Mouse (Mus musculus) ES-Bruce4 (cell line): Measurements from ENCODE around the gene Stk32c. TPM values are rescaled to one million over a fixed set of nuclear protein-coding genes. Genes with fewer than 3 reads are reported as not detected.

Experiments used
- H3K27ac ChIP-seq: 2 replicates; pipeline ENCODE4 v1.5.1; 2012; ENCODE audit warnings: low read length, inconsistent platforms; ENCODE audit not compliant: insufficient read depth
- H3K27me3 ChIP-seq: 2 replicates; pipeline ENCODE4 v1.6.1; 2012; ENCODE audit warnings: mild to moderate bottlenecking, low read length, inconsistent platforms; ENCODE audit not compliant: control insufficient read depth, poor library complexity, insufficient read depth, severe bottlenecking
- H3K36me3 ChIP-seq: 2 replicates; pipeline ENCODE4 v1.6.1; 2012; ENCODE audit warnings: inconsistent platforms, mild to moderate bottlenecking, low read length, moderate library complexity; ENCODE audit not compliant: control insufficient read depth, poor library complexity, insufficient read depth, severe bottlenecking
- H3K4me1 ChIP-seq: one replicate; pipeline ENCODE4 v1.8.1; 2011; ENCODE audit warnings: low read length; ENCODE audit not compliant: control insufficient read depth, insufficient read depth
- H3K4me3 ChIP-seq: 2 replicates; pipeline ENCODE4 v1.5.1; 2011; ENCODE audit warnings: low read depth, mild to moderate bottlenecking, low read length
- H3K9ac ChIP-seq: 2 replicates; pipeline ENCODE4 v1.6.1; 2012; ENCODE audit warnings: low read depth, mild to moderate bottlenecking, inconsistent platforms; ENCODE audit not compliant: poor library complexity, severe bottlenecking
- H3K9me3 ChIP-seq: replicated peaks from 2 replicates; pipeline ENCODE4 v1.6.1; 2012; ENCODE audit warnings: mild to moderate bottlenecking, low read length, inconsistent platforms; ENCODE audit not compliant: control insufficient read depth, poor library complexity, insufficient read depth, severe bottlenecking
- CTCF ChIP-seq: IDR thresholded peaks from one replicate; pipeline ENCODE4 v1.8.1; 2011; ENCODE audit warnings: low read depth, low read length
- EP300 ChIP-seq: IDR thresholded peaks from 2 replicates; pipeline ENCODE4 v1.6.1; 2011; ENCODE audit warnings: low read depth, low read length; ENCODE audit not compliant: insufficient read depth
- POLR2A ChIP-seq: IDR thresholded peaks from one replicate; pipeline ENCODE4 v1.8.1; 2011; ENCODE audit warnings: low read length; ENCODE audit not compliant: insufficient read depth
- polyA plus RNA-seq: library from polyadenylated mRNA; stranded (reverse); fragments of >200 nt; gene quantifications from 2 replicates; pipeline ENCODE4 v1.2.4, GENCODE M21; 2011; ENCODE audit warnings: low read depth; ENCODE audit not compliant: missing spikeins, insufficient read depth, insufficient read length

The Stk32c gene
- polyA plus RNA-seq, 1 experiment, result 0.42 TPM

DNA sequence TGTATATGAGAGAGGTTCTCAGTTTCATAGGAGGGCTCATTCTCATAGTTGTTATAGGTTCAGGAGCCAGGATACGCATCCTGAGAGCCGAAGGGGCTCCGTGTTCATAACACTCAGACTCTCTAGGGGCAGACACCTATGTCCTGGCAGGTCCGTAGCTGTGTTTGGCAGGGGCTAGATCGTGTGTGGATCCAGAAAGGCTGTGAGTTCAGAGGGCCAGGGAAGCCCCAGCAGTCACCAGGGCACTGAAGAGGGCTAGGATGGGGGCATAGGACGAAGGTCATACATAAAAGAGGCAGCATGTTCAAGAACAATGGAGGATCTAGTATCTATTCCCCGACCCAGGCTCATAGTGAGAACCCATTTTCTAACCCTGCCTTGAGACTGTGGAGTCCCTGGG lies 117.8 kb downstream of the Stk32c start:
- TF ChIP-seq CTCF (no peak), POLR2A (no peak), EP300 (no peak)
- Histone ChIP-seq H3K4me1 (no peaks in the 10 kb centered on the region), H3K4me3 (no peak overlapping the region), H3K9me3 (no peaks in the 10 kb centered on the region), H3K27me3 (no peaks in the 10 kb centered on the region), H3K36me3 (no peaks in the 10 kb centered on the region), H3K27ac (no peak overlapping the region), H3K9ac (no peak overlapping the region)

GRCm38 (mm10) chr7:139094761-139095160 lies 118.3 kb downstream of the Stk32c start:
- Histone ChIP-seq H3K4me1 (no peaks in the 10 kb centered on the region), H3K9me3 (no peaks in the 10 kb centered on the region), H3K27ac (no peak overlapping the region), H3K9ac (no peak overlapping the region), H3K36me3 (no peaks in the 10 kb centered on the region), H3K4me3 (no peak overlapping the region), H3K27me3 (no peaks in the 10 kb centered on the region)
- TF ChIP-seq EP300, result no peak
- no peak for TF ChIP-seq CTCF
- no peak for TF ChIP-seq POLR2A

GRCm38 (mm10) chr7:139093781-139094180 lies 119.3 kb downstream of the Stk32c start:
- no peak overlapping the region for H3K9ac ChIP-seq
- TF ChIP-seq EP300 (no peak), POLR2A (no peak), CTCF (no peak)
- H3K27me3 ChIP-seq, result no peaks in the 10 kb centered on the region
- no peaks in the 10 kb centered on the region for H3K4me1 ChIP-seq
- no peaks in the 10 kb centered on the region for H3K9me3 ChIP-seq
- H3K4me3 ChIP-seq, result no peak overlapping the region
- H3K36me3 ChIP-seq, result no peaks in the 10 kb centered on the region
- no peak overlapping the region for H3K27ac ChIP-seq

- Histone ChIP-seq H3K4me3 (no peak overlapping the region), H3K4me1 (no peaks in the 10 kb centered on the region), H3K9me3 (no peaks in the 10 kb centered on the region), H3K9ac (no peak overlapping the region), H3K27ac (no peak overlapping the region), H3K27me3 (no peaks in the 10 kb centered on the region), H3K36me3 (no peaks in the 10 kb centered on the region)
- TF ChIP-seq CTCF, result no peak
- no peak for TF ChIP-seq EP300
- no peak for TF ChIP-seq POLR2A
Measured at GRCm38 (mm10) chr7:139093124-139093523, 120.0 kb downstream of the Stk32c start.

DNA sequence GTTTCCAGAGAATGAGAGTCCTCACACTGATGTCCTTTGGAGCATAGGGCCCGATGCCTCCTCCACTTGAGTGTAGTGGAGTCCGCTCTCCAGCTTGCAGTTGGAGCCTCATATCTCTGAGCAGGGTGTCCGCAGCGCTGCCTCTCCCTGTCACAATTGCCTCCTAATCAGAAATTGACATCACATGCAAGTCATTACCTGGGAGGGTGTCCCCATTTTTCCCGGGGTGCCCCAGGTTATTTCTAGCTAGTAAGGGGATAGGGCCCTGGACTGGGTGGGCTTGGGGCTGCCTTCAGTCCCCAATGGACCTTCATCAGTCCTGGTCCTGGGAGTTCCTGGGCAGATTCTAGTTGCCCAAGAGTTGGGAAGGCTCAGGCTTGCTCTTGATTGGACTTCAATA lies 120.4 kb downstream of the Stk32c start:
- H3K9ac ChIP-seq, result no peak overlapping the region
- no peaks in the 10 kb centered on the region for H3K36me3 ChIP-seq
- H3K27me3 ChIP-seq, result no peaks in the 10 kb centered on the region
- H3K9me3 ChIP-seq, result no peaks in the 10 kb centered on the region
- H3K4me1 ChIP-seq, result no peaks in the 10 kb centered on the region
- no peak overlapping the region for H3K4me3 ChIP-seq
- TF ChIP-seq EP300, result no peak
- H3K27ac ChIP-seq, result no peak overlapping the region

DNA sequence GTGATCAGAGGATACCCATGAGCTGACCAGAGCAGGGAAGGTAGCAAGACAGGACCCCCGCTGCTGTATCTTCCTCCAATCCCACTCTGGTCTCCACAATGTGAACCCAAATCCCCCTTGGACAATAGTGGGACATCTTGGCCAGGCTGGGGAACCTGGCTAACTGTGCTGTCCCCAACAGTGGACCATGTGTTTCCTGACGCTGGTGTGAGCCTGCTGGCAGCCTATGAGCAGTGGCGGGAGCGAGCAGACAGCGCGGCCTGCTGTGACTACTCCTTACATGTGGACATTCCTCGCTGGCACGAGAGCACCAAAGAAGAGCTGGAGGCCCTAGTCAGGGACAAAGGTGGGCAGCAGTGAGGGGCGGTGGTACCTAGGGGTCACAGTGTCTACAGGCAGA lies 121.4 kb downstream of the Stk32c start:
- H3K4me3 ChIP-seq, result no peak overlapping the region
- TF ChIP-seq POLR2A (no peak), EP300 (no peak), CTCF (no peak)
- H3K9me3 ChIP-seq, result no peaks in the 10 kb centered on the region
- no peaks in the 10 kb centered on the region for H3K4me1 ChIP-seq
- H3K36me3 ChIP-seq, result no peaks in the 10 kb centered on the region
- peaks cover 5% of the 10 kb centered on the region for H3K27me3 ChIP-seq
- no peak overlapping the region for H3K27ac ChIP-seq
- no peak overlapping the region for H3K9ac ChIP-seq
